8 mouse cellular contexts compared by ENCODE assay signal in genomic region chr14:88469956-88470355, GRCm38 (mm10). TPM values are rescaled to one million over a fixed set of nuclear protein-coding genes. Genes with fewer than 3 reads are reported as not detected.
DNase-seq lines count a peak whose midpoint lies in the region; ATAC-seq lines count a peak whose summit lies in the region.

No protein-coding gene starts in this region.

- peak overlapping the region; percentile 45; the same call in 1 of the 2 replicates for H3K9ac ChIP-seq in heart, embryonic 15.5 days
- H3K9ac ChIP-seq in hindbrain, embryonic 15.5 days = no peak overlapping the region; the same call in 1 of the 2 replicates
- H3K9ac ChIP-seq in midbrain, embryonic 16.5 days (ENCODE audit: low read depth, low read length) = peak overlapping the region; percentile 66

- no peak for DNase-seq in heart, adult 9 months (ENCODE audit: low spot score in 2 of 2)
- DNase-seq in embryo, embryonic 11 days = peak; percentile 13
- no peak for DNase-seq in MN1 (ENCODE audit: low spot score)
- DNase-seq in frontal cortex, adult 2 months (ENCODE audit: extremely low spot score in 1 of 2, low spot score in 1 of 2) = no peak

- H3K36me3 ChIP-seq in heart, embryonic 15.5 days = no peaks in the 10 kb centered on the region
- no peaks in the 10 kb centered on the region for H3K36me3 ChIP-seq in hindbrain, embryonic 15.5 days
- H3K36me3 ChIP-seq in midbrain, embryonic 16.5 days (ENCODE audit: control insufficient read depth, insufficient read depth, low read length) = no peaks in the 10 kb centered on the region

- peaks cover 15% of the 10 kb centered on the region for H3K4me1 ChIP-seq in heart, embryonic 15.5 days (replicated peaks)
- peaks cover 20% of the 10 kb centered on the region for H3K4me1 ChIP-seq in hindbrain, embryonic 15.5 days (replicated peaks)
- H3K4me1 ChIP-seq in midbrain, embryonic 16.5 days (ENCODE audit: control insufficient read depth, insufficient read depth, low read length) = peaks cover 10% of the 10 kb centered on the region; the same call in 1 of the 2 replicates

- no peak overlapping the region for H3K27ac ChIP-seq in heart, embryonic 15.5 days
- no peak overlapping the region for H3K27ac ChIP-seq in hindbrain, embryonic 15.5 days (replicated peaks)
- no peak overlapping the region for H3K27ac ChIP-seq in midbrain, embryonic 16.5 days (ENCODE audit: low read length)

- peak overlapping the region; percentile 93 for H3K4me2 ChIP-seq in heart, embryonic 15.5 days
- H3K4me2 ChIP-seq in hindbrain, embryonic 15.5 days = peak overlapping the region; percentile 94
- peak overlapping the region; percentile 96 for H3K4me2 ChIP-seq in midbrain, embryonic 16.5 days (ENCODE audit: low read length)

- under 1% methylated on average over 9 of the region's 9 CpGs for WGBS in heart, embryonic 15.5 days
- WGBS in hindbrain, embryonic 15.5 days = under 1% methylated on average over 9 of the region's 9 CpGs
- WGBS in midbrain, embryonic 16.5 days = 2% methylated on average over 9 of the region's 9 CpGs

- ATAC-seq in heart, embryonic 15.5 days (replicated peaks; ENCODE audit: insufficient number of reproducible peaks, insufficient read depth, low FRiP score, low read depth) = no peak
- ATAC-seq in hindbrain, embryonic 15.5 days (ENCODE audit: low FRiP score, low read depth) = no peak
- ATAC-seq in midbrain, embryonic 16.5 days = peak; percentile 27; the same call in 1 of the 2 replicates
- no peak for ATAC-seq in cerebellum, adult (ENCODE audit: insufficient number of reproducible peaks, low FRiP score, low TSS enrichment)

- H3K27me3 ChIP-seq in heart, embryonic 15.5 days = peaks cover 14% of the 10 kb centered on the region
- H3K27me3 ChIP-seq in hindbrain, embryonic 15.5 days = 0 out of 2 replicates have a peak, but pooled peaks cover 3% of the 10 kb centered on the region
- peaks cover 3% of the 10 kb centered on the region; the same call in 1 of the 2 replicates for H3K27me3 ChIP-seq in midbrain, embryonic 16.5 days (ENCODE audit: control insufficient read depth, insufficient read depth, low read depth, low read length)

- peak overlapping the region; percentile 53 for H3K4me3 ChIP-seq in heart, embryonic 15.5 days
- peak overlapping the region; percentile 55 for H3K4me3 ChIP-seq in hindbrain, embryonic 15.5 days
- peak overlapping the region; percentile 65 for H3K4me3 ChIP-seq in midbrain, embryonic 16.5 days (ENCODE audit: low read depth, low read length)

- no peaks in the 10 kb centered on the region for H3K9me3 ChIP-seq in heart, embryonic 15.5 days (replicated peaks)
- H3K9me3 ChIP-seq in hindbrain, embryonic 15.5 days = no peaks in the 10 kb centered on the region
- H3K9me3 ChIP-seq in midbrain, embryonic 16.5 days (replicated peaks; ENCODE audit: control insufficient read depth, low read length, poor library complexity, severe bottlenecking) = no peaks in the 10 kb centered on the region

RNA-seq across cellular contexts. Expression of gene Pcdh20, which starts 1.2 kb away (rescaled TPM):
- polyA plus RNA-seq in heart, embryonic 15.5 days (2015; fragmentation: Nextera tagmentation; extraction: Ambion mirVana) = 1.1 and 1.2 TPM in 2 replicates
- polyA plus RNA-seq in hindbrain, embryonic 15.5 days (2015; fragmentation: Nextera tagmentation; extraction: Ambion mirVana) = 4.7 and 5.0 TPM in 2 replicates
- 6.5 and 9.6 TPM in 2 replicates for polyA plus RNA-seq in midbrain, embryonic 16.5 days (2015; fragmentation: Nextera tagmentation; extraction: Ambion mirVana)
- 11.7 and 12.3 TPM in 2 replicates for polyA plus RNA-seq in frontal cortex, adult 2 months (2012; rRNA removed)
